Mouse (Mus musculus) lung, postnatal 0 days (tissue): ENCODE results near the gene Scaf1. TPM values are rescaled to one million over a fixed set of nuclear protein-coding genes. Genes with fewer than 3 reads are reported as not detected.

Experiments used
- ATAC-seq: fragments of 200-750 bp; cut with Nextera tagmentation; 2 replicates; pipeline ENCODE4 v1.8.0; 2017; ENCODE audit warnings: moderate library complexity
- DNase-seq: peaks from one replicate; pipeline ENCODE4 v3.0.0-alpha.2; 2016; ENCODE audit warnings: low spot score
- H3K27ac ChIP-seq: fragments of 300-500 bp; sonication (generic); 2 replicates; pipeline ENCODE4 v1.5.1; 2014; ENCODE audit warnings: antibody characterized with exemption, mild to moderate bottlenecking, low read length, mixed read lengths
- H3K27me3 ChIP-seq: fragments of 300-500 bp; sonication (generic); replicated peaks from 2 replicates; pipeline ENCODE4 v1.6.1; 2014; ENCODE audit warnings: low read length, mixed read lengths; ENCODE audit not compliant: insufficient read depth
- H3K36me3 ChIP-seq: fragments of 300-500 bp; sonication (generic); 2 replicates; pipeline ENCODE4 v1.6.1; 2014; ENCODE audit warnings: low read length, mixed read lengths; ENCODE audit not compliant: insufficient read depth
- H3K4me1 ChIP-seq: fragments of 300-500 bp; sonication (generic); 2 replicates; pipeline ENCODE4 v1.6.1; 2014; ENCODE audit warnings: antibody characterized with exemption, low read depth, low read length, mixed read lengths; ENCODE audit not compliant: insufficient read depth
- H3K4me2 ChIP-seq: fragments of 300-500 bp; sonication (generic); replicated peaks from 2 replicates; pipeline ENCODE4 v1.6.1; 2014; ENCODE audit warnings: low read depth, mild to moderate bottlenecking, low read length, moderate library complexity, mixed read lengths
- H3K4me3 ChIP-seq: fragments of 300-500 bp; sonication (generic); 2 replicates; pipeline ENCODE4 v1.5.1; 2014; ENCODE audit warnings: low read depth, low read length
- H3K9ac ChIP-seq: fragments of 300-500 bp; sonication (generic); replicated peaks from 2 replicates; pipeline ENCODE4 v1.6.1; 2014; ENCODE audit warnings: low read depth, mild to moderate bottlenecking
- H3K9me3 ChIP-seq: fragments of 300-500 bp; sonication (generic); 2 replicates; pipeline ENCODE4 v1.6.1; 2016; ENCODE audit warnings: low read length, mixed read lengths
- CTCF ChIP-seq: IDR thresholded peaks from 2 replicates; pipeline ENCODE4 v1.5.1; 2016; ENCODE audit warnings: antibody characterized with exemption, mild to moderate bottlenecking
- EP300 ChIP-seq: IDR thresholded peaks from 2 replicates; pipeline ENCODE4 v1.6.1; 2016; ENCODE audit warnings: antibody characterized with exemption, mild to moderate bottlenecking, control low read depth
- WGBS: fragments of 180-500 bp; shearing (Covaris S2); extraction: QIAGEN DNeasy Blood & Tissue Kit; methylation state at CpG from one replicate; pipeline ENCODE4 v1.1.7; 2014; 5-methylcytosine and 5-hydroxymethylcytosine counted together
- polyA plus RNA-seq: library from polyadenylated mRNA; unstranded; fragments of >200 nt; fragmentation: Nextera tagmentation; extraction: Ambion mirVana; gene quantifications from 2 replicates; pipeline ENCODE4 v1.2.1, GENCODE M21; 2015

The Scaf1 gene
- polyA plus RNA-seq, 1 experiment from 2014 or later: 18.1 TPM

GRCm38 (mm10) chr7:44962831-44963230, 53.3 kb downstream of the Scaf1 start:
- Histone ChIP-seq H3K4me2 (no peak overlapping the region), H3K27me3 (no peaks in the 10 kb centered on the region), H3K36me3 (no peaks in the 10 kb centered on the region), H3K27ac (no peak overlapping the region), H3K9ac (no peak overlapping the region), H3K4me1 (no peaks in the 10 kb centered on the region), H3K9me3 (no peaks in the 10 kb centered on the region), H3K4me3 (no peak overlapping the region)
- TF ChIP-seq CTCF: no peak
- no peak for TF ChIP-seq EP300
- DNase-seq: no peak
- WGBS: 90% methylated on average over 5 of the region's 5 CpGs
- ATAC-seq: no peak

- Histone ChIP-seq H3K36me3 (no peaks in the 10 kb centered on the region), H3K27me3 (no peaks in the 10 kb centered on the region), H3K9me3 (no peaks in the 10 kb centered on the region), H3K4me1 (no peaks in the 10 kb centered on the region), H3K9ac (no peak overlapping the region), H3K27ac (no peak overlapping the region), H3K4me2 (no peak overlapping the region), H3K4me3 (no peak overlapping the region)
- no peak for TF ChIP-seq EP300
- TF ChIP-seq CTCF: no peak
- WGBS: 62% methylated on average over 8 of the region's 8 CpGs
- no peak for DNase-seq
- no peak for ATAC-seq
These were observed 53.8 kb downstream of the Scaf1 start for GRCm38 (mm10) chr7:44962337-44962736.

GRCm38 (mm10) chr7:44960512-44960910, 55.7 kb downstream of the Scaf1 start:
- Histone ChIP-seq H3K27me3 (no peaks in the 10 kb centered on the region), H3K4me1 (no peaks in the 10 kb centered on the region), H3K4me3 (no peak overlapping the region), H3K27ac (no peak overlapping the region), H3K36me3 (no peaks in the 10 kb centered on the region), H3K4me2 (no peak overlapping the region), H3K9me3 (no peaks in the 10 kb centered on the region), H3K9ac (no peak overlapping the region)
- no peak for DNase-seq
- ATAC-seq: no peak
- WGBS: 80% methylated on average over 12 of the region's 13 CpGs
- TF ChIP-seq CTCF (no peak), EP300 (no peak)

GRCm38 (mm10) chr7:44959874-44960511, 56.2 kb downstream of the Scaf1 start:
- TF ChIP-seq EP300 (no peak), CTCF (no peak)
- no peak overlapping the region for H3K4me3 ChIP-seq
- H3K27me3 ChIP-seq: no peaks in the 10 kb centered on the region

GRCm38 (mm10) chr7:44959281-44959680, 56.9 kb downstream of the Scaf1 start:
- no peak overlapping the region for H3K9ac ChIP-seq
- WGBS: 70% methylated on average over 8 of the region's 8 CpGs
- H3K4me1 ChIP-seq: no peaks in the 10 kb centered on the region
- ATAC-seq: no peak
- no peaks in the 10 kb centered on the region for H3K9me3 ChIP-seq
- H3K4me2 ChIP-seq: no peak overlapping the region
- TF ChIP-seq CTCF: no peak
- TF ChIP-seq EP300: no peak
- no peaks in the 10 kb centered on the region for H3K36me3 ChIP-seq
- no peak overlapping the region for H3K27ac ChIP-seq
- no peaks in the 10 kb centered on the region for H3K27me3 ChIP-seq
- no peak overlapping the region for H3K4me3 ChIP-seq
- no peak for DNase-seq

More at GRCm38 (mm10) chr7:44959874-44960511, 56.2 kb downstream of the Scaf1 start:
- Histone ChIP-seq H3K9me3 (no peaks in the 10 kb centered on the region), H3K27ac (no peak overlapping the region), H3K4me2 (no peak overlapping the region), H3K36me3 (no peaks in the 10 kb centered on the region), H3K9ac (no peak overlapping the region), H3K4me1 (no peaks in the 10 kb centered on the region)
- ATAC-seq (no peak), DNase-seq (no peak)
- 81% methylated on average over 10 of the region's 10 CpGs for WGBS

GRCm38 (mm10) chr7:44958208-44958607, 58.0 kb downstream of the Scaf1 start:
- Histone ChIP-seq H3K4me2 (no peak overlapping the region), H3K4me1 (no peaks in the 10 kb centered on the region), H3K9me3 (no peaks in the 10 kb centered on the region), H3K9ac (no peak overlapping the region), H3K27me3 (no peaks in the 10 kb centered on the region), H3K27ac (no peak overlapping the region), H3K36me3 (no peaks in the 10 kb centered on the region), H3K4me3 (no peak overlapping the region)
- DNase-seq (peak; percentile 81), ATAC-seq (peak; percentile 23)
- TF ChIP-seq EP300 (no peak), CTCF (peak; percentile 86)
- WGBS: 45% methylated on average over 7 of the region's 7 CpGs
